Mouse (Mus musculus) G1E (cell line): ENCODE measurements around the gene Bscl2. TPM values are rescaled to one million over a fixed set of nuclear protein-coding genes. Genes with fewer than 3 reads are reported as not detected.
A peak's percentile ranks its signal among the peaks of the same experiment; 100 is the strongest.

Experiments
- ATAC-seq: 2 replicates; pipeline ENCODE4 v1.8.0; 2016; ENCODE audit warnings: mild to moderate bottlenecking; ENCODE audit not compliant: insufficient number of reproducible peaks, poor library complexity, low FRiP score, severe bottlenecking; ENCODE audit errors: extremely low read depth
- DNase-seq: peaks from one replicate; pipeline ENCODE4 v3.0.0; 2012; ENCODE audit warnings: low spot score
- H3K27me3 ChIP-seq: 2 replicates; pipeline ENCODE4 v1.6.1; 2012; ENCODE audit warnings: mild to moderate bottlenecking, low read length, inconsistent platforms; ENCODE audit not compliant: insufficient read depth
- H3K36me3 ChIP-seq: replicated peaks from 2 replicates; pipeline ENCODE3; 2012; ENCODE audit warnings: mild to moderate bottlenecking, inconsistent platforms
- H3K4me1 ChIP-seq: 2 replicates; pipeline ENCODE4 v1.6.1; 2012; ENCODE audit warnings: low read depth, low read length, inconsistent platforms, mixed read lengths; ENCODE audit not compliant: insufficient read depth
- H3K4me3 ChIP-seq: 2 replicates; pipeline ENCODE4 v1.5.1; 2012; ENCODE audit warnings: low read depth, mild to moderate bottlenecking, inconsistent platforms, low read length, moderate library complexity, mixed read lengths
- H3K9me3 ChIP-seq: replicated peaks from 2 replicates; pipeline ENCODE4 v1.6.1; 2012; ENCODE audit warnings: inconsistent platforms
- CTCF ChIP-seq: IDR thresholded peaks from 2 replicates; pipeline ENCODE4 v1.5.1; 2012; ENCODE audit warnings: low read depth, low read length, inconsistent platforms, mixed read lengths
- GATA1 ChIP-seq: IDR thresholded peaks from 2 replicates; pipeline ENCODE4 v1.6.1; 2012; ENCODE audit warnings: borderline replicate concordance, low read length, inconsistent platforms, mixed read lengths
- GATA2 ChIP-seq: IDR thresholded peaks from 2 replicates; pipeline ENCODE4 v1.6.1; 2012; ENCODE audit warnings: low read depth, low read length, inconsistent platforms, borderline replicate concordance
- POLR2AphosphoS5 ChIP-seq: IDR thresholded peaks from 2 replicates; pipeline ENCODE4 v1.6.1; 2012; ENCODE audit warnings: low read depth, low read length, inconsistent platforms; ENCODE audit not compliant: insufficient replicate concordance
- TAL1 ChIP-seq: conservative IDR thresholded peaks from 2 replicates; pipeline ENCODE4 v1.6.1; 2012; ENCODE audit warnings: low read depth, low read length, inconsistent platforms, mixed read lengths
- polyA plus RNA-seq: library from polyadenylated mRNA; stranded (reverse); fragments of >175 nt; gene quantifications from 2 replicates; pipeline ENCODE4 v1.2.3, GENCODE M21; 2012
- total RNA-seq, 2 experiments: library from RNA; stranded (forward) in 1 of 2; stranded (reverse) in 1 of 2; fragments of 200-1000 nt in 1 of 2; fragments of >200 nt in 1 of 2; fragmentation: Nextera tagmentation in 1 of 2; gene quantifications; 2 replicates each; pipeline ENCODE4 v1.2.3; 2014 to 2017

Gene Bscl2
- total and polyA plus RNA-seq, 3 experiments: 5.5 to 20.5 (median 9.0) TPM

GRCm38 (mm10) chr19:8880311-8881033 lies 43.2 kb downstream of the Bscl2 start, which contains the start of gene Uqcc3:
Gene Uqcc3 (minus strand): TSS chr19:8880923.
- Histone ChIP-seq H3K4me3 (peak within 1 kb of the TSS; percentile 87), H3K36me3 (peaks cover 39% of the 10 kb centered on the region), H3K27me3 (no peaks in the 10 kb centered on the region), H3K4me1 (peaks cover 33% of the 10 kb centered on the region), H3K9me3 (no peaks in the 10 kb centered on the region)
- ATAC-seq: peak; percentile 88
- TF ChIP-seq CTCF (no peak), TAL1 (no peak), GATA1 (no peak), POLR2AphosphoS5 (no peak), GATA2 (no peak)
- peak; percentile 75 for DNase-seq

- DNase-seq (no peak), ATAC-seq (no peak)
- TF ChIP-seq GATA1 (no peak), TAL1 (no peak), CTCF (no peak), POLR2AphosphoS5 (no peak), GATA2 (no peak)
- H3K9me3 ChIP-seq: no peaks in the 10 kb centered on the region
- H3K4me3 ChIP-seq: peak overlapping the region; percentile 87
- H3K27me3 ChIP-seq: no peaks in the 10 kb centered on the region
- peaks cover 33% of the 10 kb centered on the region for H3K4me1 ChIP-seq
- peaks cover 34% of the 10 kb centered on the region for H3K36me3 ChIP-seq
Measured at GRCm38 (mm10) chr19:8881034-8881392, 43.7 kb downstream of the Bscl2 start.

- Histone ChIP-seq H3K4me3 (no peak within 1 kb of the TSS), H3K36me3 (peaks cover 16% of the 10 kb centered on the region), H3K4me1 (peaks cover 39% of the 10 kb centered on the region), H3K27me3 (no peaks in the 10 kb centered on the region), H3K9me3 (no peaks in the 10 kb centered on the region)
- ATAC-seq (no peak), DNase-seq (no peak)
- TF ChIP-seq CTCF (no peak), GATA2 (no peak), GATA1 (no peak)
Measured at GRCm38 (mm10) chr19:8883616-8884015, 46.3 kb downstream of the Bscl2 start, which contains the start of the genes Lbhd1 and Gm49403. Gene Lbhd1 (plus strand): TSS chr19:8883732. Gene Gm49403 (plus strand): TSS chr19:8883930.

- Histone ChIP-seq H3K4me3 (peak overlapping the region; percentile 78; the same call in 1 of the 2 replicates), H3K36me3 (peaks cover 27% of the 10 kb centered on the region), H3K27me3 (no peaks in the 10 kb centered on the region), H3K9me3 (no peaks in the 10 kb centered on the region), H3K4me1 (peaks cover 39% of the 10 kb centered on the region)
- ATAC-seq: no peak
- DNase-seq: no peak
- TF ChIP-seq POLR2AphosphoS5 (peak; percentile 30; the same call in 1 of the 2 replicates), GATA2 (no peak), TAL1 (no peak)
Measured at GRCm38 (mm10) chr19:8886916-8887584, 49.8 kb downstream of the Bscl2 start.

GRCm38 (mm10) chr19:8887585-8888463 lies 50.6 kb downstream of the Bscl2 start:
- DNase-seq (no peak), ATAC-seq (no peak)
- H3K36me3 ChIP-seq: peaks cover 28% of the 10 kb centered on the region
- H3K4me1 ChIP-seq: peaks cover 41% of the 10 kb centered on the region
- H3K4me3 ChIP-seq: peak overlapping the region; percentile 78
- TF ChIP-seq POLR2AphosphoS5 (0 out of 2 replicates have a peak, but pooled peaks have one; percentile 32), GATA2 (no peak)
- no peaks in the 10 kb centered on the region for H3K27me3 ChIP-seq
- H3K9me3 ChIP-seq: no peaks in the 10 kb centered on the region
